Mouse (Mus musculus) small intestine, adult 2 months (tissue): ENCODE results near the gene Mlh1.

ENCODE experiments used
- CTCF ChIP-seq: fragments of 200-500 bp; IDR thresholded peaks from 2 replicates; pipeline ENCODE4 v1.5.1; 2012; ENCODE audit warnings: low read depth, mild to moderate bottlenecking, control low read depth, inconsistent platforms, low read length, moderate library complexity, mixed read lengths; ENCODE audit not compliant: insufficient replicate concordance, insufficient read length; ENCODE audit errors: extremely low read depth
- POLR2A ChIP-seq: fragments of 200-500 bp; IDR thresholded peaks from 2 replicates; pipeline ENCODE4 v1.6.1; 2012; ENCODE audit warnings: low read depth, mild to moderate bottlenecking, control low read depth, inconsistent platforms, low read length, moderate library complexity

DNA sequence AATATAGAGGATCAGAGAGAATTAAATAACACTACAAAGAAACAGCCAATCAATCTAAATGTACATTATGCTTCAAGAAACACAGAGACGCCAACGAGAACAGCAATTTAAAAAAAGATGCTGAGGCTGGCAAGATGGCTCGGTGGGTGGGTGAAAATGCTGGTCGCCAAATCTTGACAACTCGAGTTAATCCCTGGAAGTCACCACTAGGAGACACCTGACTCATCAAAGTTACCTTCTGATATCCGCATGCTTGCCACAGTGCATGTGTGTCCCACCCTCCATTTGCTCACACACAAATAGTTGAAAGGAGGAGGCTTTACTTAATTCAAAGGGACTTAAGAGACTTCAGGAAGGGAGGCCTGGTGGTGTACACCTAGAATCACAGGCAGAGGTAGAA lies 26.0 kb downstream of the Mlh1 start:
- TF ChIP-seq CTCF (no peak), POLR2A (no peak)
